Mouse (Mus musculus) frontal cortex, postnatal 14 days (tissue): ENCODE measurements around the gene Trim15.
"Not testable (repeated sequence)": the region's sequence is repeated elsewhere in the genome, so short reads cannot be mapped to it uniquely, and the experiment has no call there.

ENCODE experiments used
- DNase-seq, 2 experiments: peaks; one replicate each; pipeline ENCODE4 v3.0.0; 2022; ENCODE audit warnings: low spot score in 2 of 2

Gene Trim15

GRCm38 (mm10) chr17:36866719-36867527, at the start of gene Trim15:
Trim15 (minus strand) TSS chr17:36867210.
- DNase-seq, result no peak

DNA sequence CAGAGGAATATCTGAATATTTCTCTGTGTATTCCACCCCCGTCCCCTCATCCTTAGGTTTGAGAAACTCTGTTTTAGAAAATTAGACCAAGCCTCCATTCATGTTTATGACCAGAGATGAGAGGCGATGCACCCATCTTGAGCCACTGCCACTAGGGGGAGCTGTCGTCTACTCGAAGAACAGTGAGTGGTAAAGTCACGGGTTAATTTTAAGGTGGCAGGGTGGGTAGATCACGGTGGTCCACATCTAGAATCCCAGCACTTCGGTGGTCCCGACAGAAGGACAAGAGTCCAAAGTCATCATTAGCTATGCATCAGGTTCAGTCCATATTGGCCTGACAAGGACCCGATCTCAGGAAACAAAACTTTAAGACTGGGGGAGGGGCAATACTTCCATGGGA, 48.1 kb upstream of the Trim15 start:
- peak; percentile 25 to 50 for DNase-seq

DNA sequence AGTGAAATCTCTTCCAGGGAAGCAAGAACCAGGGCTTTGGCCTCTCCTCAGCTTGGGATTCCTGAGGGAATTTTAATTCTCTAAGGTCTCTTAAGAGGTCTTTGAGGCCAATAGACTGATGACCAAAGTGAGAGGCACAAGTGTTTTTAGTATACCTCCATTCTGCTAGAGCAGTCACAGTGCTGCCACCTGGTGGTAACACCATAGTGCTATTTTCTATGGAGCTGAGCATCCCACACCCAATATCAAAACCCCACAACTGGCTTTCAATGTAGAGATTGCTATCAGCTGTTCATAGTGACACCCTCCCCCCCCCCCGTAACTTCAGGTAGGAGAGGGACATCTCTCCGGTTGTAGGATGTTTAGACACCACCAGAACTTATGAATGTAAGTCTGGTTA, 47.1 kb upstream of the Trim15 start:
- DNase-seq, result peak; percentile 19 to 52

DNA sequence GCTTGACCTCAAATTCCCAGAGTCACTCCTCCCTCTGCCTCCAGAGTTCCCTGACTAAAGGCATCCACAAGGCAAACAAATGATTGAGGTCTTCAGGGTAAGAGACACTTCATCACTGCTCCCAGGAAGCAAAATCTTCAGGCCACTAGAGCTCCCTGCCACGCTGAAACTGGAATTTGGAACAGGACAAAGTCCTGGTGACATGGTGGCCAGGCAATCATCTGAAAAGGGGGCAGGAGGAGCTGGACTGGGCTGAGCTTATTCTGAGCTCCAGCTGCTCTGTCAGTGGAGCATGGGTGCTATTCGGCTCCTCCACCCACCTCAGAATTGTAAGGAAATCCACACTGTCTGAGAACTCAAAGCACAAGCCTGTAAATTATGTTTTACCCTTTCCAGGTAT, 45.0 kb upstream of the Trim15 start:
- DNase-seq, result no peak

- DNase-seq, result no peak
Observed at GRCm38 (mm10) chr17:36909802-36910201, 42.8 kb upstream of the Trim15 start.

DNA sequence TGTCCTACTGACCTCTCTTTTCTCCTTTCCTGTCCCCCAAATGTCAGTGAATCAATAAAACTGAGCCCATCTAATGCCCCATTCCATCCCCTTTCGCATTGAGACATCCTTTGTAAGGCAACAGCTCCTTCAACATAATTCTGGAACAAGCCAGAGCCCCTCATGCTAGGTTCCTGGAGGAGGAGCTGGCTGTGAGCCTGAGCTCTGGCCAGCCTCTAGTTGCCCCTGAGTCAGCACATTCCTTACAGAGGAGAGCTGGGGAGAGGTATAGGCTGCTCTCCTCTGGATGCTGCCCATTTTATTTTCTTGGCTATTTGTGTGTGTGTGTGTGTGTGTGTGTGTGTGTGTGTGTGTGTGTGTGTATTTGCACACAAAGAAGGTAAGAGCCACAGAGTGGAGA, 41.2 kb upstream of the Trim15 start:
- DNase-seq, result no peak

DNA sequence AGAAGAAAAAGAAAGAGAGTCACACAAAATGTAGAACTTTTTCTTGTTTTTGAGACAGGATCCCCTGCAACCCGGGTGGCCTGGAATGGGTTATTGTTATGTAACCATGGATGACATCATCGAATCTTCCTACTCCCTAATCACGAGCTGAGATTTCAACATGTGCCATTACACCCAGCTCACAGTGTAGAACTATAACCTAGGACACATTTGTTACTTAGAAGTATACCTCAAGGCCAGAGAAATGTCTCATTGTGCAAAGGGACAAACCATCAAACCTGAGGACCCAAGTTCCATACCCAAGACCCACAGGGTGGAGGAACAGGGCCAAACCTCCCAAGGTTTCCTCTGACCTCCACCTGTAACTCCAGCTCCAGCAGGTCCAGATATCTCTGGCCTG, 36.6 kb upstream of the Trim15 start:
- no peak for DNase-seq

- DNase-seq, result no peak
Observed at GRCm38 (mm10) chr17:36900691-36901090, 33.7 kb upstream of the Trim15 start.

DNA sequence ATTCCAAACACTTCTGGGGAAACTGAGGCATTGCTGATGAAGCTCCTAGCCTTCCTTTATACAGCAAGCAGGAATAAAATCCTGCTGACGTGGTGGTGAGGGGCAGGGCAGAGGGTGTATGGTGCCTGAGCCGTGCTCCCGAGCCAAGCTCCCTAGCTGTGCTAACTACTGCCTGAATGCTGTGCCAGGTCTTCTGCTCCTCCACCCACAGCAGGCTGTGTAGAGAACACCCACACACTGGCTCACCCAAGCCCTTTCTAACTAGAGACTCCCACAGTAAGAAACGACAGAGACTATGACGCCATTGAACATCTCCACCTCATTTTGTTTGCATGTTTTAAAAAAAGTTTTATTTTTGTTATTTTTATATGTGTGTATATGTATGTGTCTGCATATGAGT, 33.0 kb upstream of the Trim15 start:
- DNase-seq, result no peak

DNA sequence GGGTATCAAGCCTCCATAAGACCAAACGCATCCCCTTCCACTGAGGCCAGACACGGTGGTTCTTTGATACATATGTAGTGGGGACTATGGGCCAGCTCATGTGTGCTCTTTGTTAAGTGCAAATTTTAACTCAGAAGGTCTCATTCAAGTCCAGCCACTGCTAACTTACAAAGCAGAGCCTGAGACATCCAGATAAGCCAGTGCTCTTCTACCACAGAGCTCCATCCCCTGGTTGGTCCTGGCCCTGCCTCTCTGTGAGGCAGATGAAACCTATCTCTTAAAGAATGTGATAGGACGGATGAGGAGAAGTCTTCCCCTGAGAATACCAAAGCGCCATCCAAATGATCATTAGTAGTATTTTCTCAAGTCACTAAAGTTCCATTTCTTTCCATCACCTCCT, 32.4 kb upstream of the Trim15 start:
- no peak for DNase-seq

DNA sequence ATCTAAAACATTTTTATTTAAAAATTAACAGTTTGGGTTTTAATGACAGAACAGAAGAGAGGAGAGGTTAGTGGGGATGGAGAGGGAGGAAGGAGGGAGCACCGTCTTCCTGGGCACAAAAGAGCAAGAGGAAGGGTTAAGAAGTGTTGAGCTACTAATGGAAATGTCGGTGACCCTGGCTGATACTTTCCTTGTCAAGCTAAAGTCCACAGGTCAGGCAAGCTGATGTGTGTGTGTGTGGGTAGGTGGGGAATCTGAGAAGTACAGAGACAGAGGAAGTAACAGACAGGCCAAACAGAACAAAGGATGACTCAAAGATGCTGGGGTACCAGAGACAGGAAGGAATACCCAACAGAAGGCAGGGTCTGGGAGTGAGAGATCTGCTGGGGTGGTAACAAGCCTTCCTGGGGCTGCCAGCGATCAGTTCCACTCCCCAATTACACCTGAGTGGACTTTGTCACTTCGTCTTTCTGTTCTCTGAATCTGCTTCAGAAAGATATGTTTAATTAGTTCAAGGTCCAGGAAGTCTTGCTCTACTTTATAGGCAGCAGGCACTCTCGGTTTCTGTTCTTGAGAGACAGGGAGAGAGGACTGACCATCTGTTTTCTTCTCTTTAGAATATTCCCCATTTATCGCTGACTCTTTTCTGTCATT, 30.7 kb upstream of the Trim15 start, which contains the start of gene Trim31:
TSS of gene Trim31 (plus strand) at position 567 of the 654 bp plus-strand sequence.
- DNase-seq, result no peak

GRCm38 (mm10) chr17:36897065-36897464, 30.1 kb upstream of the Trim15 start:
- DNase-seq, result no peak

- peak in 1 of 2 experiments; percentile 14 for DNase-seq
Observed at GRCm38 (mm10) chr17:36896583-36896982, 29.6 kb upstream of the Trim15 start.

DNA sequence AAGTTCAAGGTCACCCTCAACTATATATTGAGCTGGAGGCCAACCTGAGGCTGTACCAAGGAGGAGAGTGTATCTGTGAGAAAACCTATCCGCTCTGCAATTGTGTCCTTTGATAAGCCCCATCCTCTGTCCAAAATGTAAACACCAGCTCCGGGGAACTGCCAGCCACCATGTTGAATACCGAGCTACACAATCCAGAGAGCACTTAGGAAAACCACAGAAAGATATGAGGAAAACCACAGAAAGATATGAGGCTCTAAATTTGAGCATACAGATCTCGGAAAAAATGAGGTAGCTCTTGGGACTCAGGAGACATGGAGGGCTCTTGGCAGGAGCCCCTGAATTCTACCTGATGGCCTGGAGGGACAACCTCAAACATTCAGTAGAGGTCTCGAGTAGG, 26.4 kb upstream of the Trim15 start:
- DNase-seq, result no peak

GRCm38 (mm10) chr17:36892362-36892761, 25.4 kb upstream of the Trim15 start:
- DNase-seq, result peak in 1 of 2 experiments; percentile 14

GRCm38 (mm10) chr17:36891496-36891895, 24.5 kb upstream of the Trim15 start:
- DNase-seq, result not testable (repeated sequence)

DNA sequence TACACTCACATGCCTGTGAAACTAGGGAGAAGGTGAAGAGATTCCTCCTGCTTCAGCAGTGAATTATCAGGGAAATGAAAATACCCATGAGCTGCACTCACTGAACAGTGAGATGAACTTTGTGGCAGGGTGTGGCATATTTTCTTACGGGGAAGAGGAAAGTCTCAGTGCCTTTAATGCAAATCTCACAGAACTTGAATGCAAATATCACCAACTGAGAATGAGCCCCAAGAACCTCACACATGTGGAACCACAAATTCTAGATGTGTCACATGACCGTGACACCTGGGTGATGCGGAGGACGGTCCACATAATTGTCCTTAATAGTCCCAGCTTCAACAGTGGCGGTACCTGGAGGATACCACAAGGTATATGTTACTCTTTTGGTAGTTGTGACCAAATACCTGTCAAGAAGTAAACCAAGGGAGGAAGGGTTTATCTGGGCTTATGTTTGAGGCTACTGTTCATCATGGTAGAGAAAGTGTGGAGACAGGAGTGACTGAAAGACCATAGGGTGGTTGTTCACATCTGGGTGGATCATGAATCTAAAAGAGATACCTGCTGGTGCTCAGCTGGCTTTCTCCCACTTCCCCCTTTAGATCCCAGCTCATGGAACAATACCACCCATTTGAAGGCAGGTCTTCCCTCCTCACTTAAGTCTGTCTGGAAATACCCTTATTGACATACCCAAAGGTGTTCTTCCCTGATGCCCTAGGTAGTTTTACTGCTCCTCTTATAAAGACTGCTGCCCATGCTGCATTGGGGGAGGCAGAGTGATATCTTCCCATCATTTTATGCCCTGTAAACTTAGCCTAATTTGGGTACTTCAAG, 23.3 kb upstream of the Trim15 start, which contains the start of gene Trim40:
TSS of gene Trim40 (minus strand) at position 51 of the 831 bp plus-strand sequence.
- no peak for DNase-seq

DNA sequence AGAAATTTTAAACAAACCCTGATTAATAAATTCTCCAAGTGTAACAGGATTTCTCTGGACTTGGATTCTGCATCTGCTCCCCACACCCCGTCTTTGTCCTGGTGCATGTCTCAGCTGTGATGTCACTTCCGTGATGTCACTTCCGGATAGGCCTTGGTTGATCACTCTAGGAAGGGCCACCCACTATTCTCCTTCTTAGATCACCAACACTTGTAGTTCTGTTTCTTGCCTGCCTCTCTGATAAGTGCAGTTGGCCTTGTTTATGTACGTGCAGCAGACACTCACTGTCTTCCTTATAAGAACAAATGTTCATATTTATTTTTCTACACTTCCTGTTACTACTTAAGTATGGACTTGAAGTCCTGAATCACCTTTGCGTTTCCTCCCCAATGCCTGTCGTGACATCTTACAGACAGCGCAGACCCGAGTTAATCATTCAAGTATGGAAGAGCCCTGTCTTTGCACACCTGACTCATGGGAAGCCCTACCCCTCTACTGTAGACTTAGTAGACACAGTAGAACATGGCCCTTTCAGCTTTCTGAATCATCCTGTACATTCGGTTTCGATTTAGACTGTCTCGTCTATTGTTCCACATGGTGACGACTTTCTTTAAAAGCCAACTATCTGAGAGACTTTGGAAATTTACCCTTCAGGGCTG, 18.3 kb upstream of the Trim15 start:
- DNase-seq, result no peak

DNA sequence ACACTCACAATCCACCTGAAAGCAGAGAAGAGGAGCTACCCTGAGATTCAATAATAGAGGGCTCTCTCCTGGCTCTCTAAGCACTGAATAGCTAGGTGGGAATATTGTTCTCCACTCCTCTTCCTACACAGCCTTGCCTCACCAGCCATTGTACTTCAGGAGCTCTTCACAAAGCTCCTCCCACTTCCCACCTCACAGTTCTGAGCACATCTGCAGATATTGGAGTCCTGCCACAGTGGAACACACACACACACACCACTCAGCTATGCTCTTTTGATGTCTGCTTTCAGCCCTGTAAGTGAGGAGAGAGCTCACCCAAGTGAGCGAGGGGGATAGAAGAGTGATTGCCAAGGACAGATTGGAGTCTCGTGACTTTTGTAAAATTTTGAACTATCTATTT, 16.3 kb upstream of the Trim15 start:
- no peak for DNase-seq

DNA sequence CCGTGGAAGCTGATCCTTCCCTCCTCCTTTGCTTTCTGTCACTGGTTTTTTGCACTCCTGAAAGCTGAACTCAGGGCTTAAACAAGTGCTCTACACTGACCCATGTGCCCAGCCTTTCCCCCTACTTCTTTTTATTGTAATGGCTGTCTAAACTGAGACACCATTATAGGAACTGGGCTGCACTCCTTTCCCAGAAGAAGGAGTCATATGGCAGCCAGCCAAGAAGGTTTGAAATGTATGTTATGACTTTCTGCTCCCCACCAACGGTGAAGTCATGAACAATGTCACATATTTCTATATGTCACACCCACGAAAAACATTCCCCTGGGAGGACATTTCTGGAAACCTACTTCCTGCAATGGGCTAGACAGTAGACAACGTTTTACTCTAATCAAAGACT, 7.6 kb upstream of the Trim15 start:
- no peak for DNase-seq

- no peak for DNase-seq
Observed at GRCm38 (mm10) chr17:36869955-36870810, 3.2 kb upstream of the Trim15 start.
